Mouse (Mus musculus): Measurements from ENCODE around the gene Desi1. TPM values are rescaled to one million over a fixed set of nuclear protein-coding genes. Genes with fewer than 3 reads are reported as not detected.
"Not testable (repeated sequence)": the region's sequence is repeated elsewhere in the genome, so short reads cannot be mapped to it uniquely, and the experiment has no call there.

Desi1 gene
- total RNA-seq, 2 experiments from 2014 or later, result 14.5 to 20.8 TPM

- intact Hi-C loops (cut with DNase I), result no loop called here
- H3K27ac ChIP-seq, result peak overlapping the region; percentile 93
- TF ChIP-seq CTCF (IDR thresholded peaks at IDR 0.05), result no peak
- peak; percentile 46 for DNase-seq
- H3K4me3 ChIP-seq, result peak overlapping the region; percentile 77
Observed at GRCm38 (mm10) chr15:82015392-82016100, 18.1 kb downstream of the Desi1 start.

GRCm38 (mm10) chr15:82014745-82015391 is 18.8 kb downstream of the Desi1 start:
- peak overlapping the region; percentile 93 for H3K27ac ChIP-seq
- intact Hi-C loops (cut with DNase I), result no loop called here
- DNase-seq, result no peak
- H3K4me3 ChIP-seq, result peak overlapping the region; percentile 77
- no peak for TF ChIP-seq CTCF (IDR thresholded peaks at IDR 0.05)

GRCm38 (mm10) chr15:82011947-82012346 is 21.7 kb downstream of the Desi1 start:
- TF ChIP-seq CTCF (IDR thresholded peaks at IDR 0.05), result no peak
- no peak overlapping the region for H3K4me3 ChIP-seq
- intact Hi-C loops (cut with DNase I), result no loop called here
- DNase-seq, result no peak
- H3K27ac ChIP-seq, result no peak overlapping the region

- no peak for DNase-seq
- H3K4me3 ChIP-seq, result no peak overlapping the region
- TF ChIP-seq CTCF (IDR thresholded peaks at IDR 0.05), result no peak
- H3K27ac ChIP-seq, result no peak overlapping the region
- intact Hi-C loops (cut with DNase I), result no loop called here
Observed at GRCm38 (mm10) chr15:82004257-82004656, 29.4 kb downstream of the Desi1 start.

GRCm38 (mm10) chr15:81993992-81994391 is 39.7 kb downstream of the Desi1 start:
- intact Hi-C loops (cut with DNase I), result loop anchor here (5.0 kb wide), 1 partner anchor 167 kb away; no protein-coding TSS in a partner anchor
- no peak for TF ChIP-seq CTCF (IDR thresholded peaks at IDR 0.05)
- no peak overlapping the region for H3K4me3 ChIP-seq
- H3K27ac ChIP-seq, result no peak overlapping the region
- DNase-seq, result no peak

- intact Hi-C loops (cut with DNase I), result loop anchor here (5.0 kb wide), 1 partner anchor 163 kb away; no protein-coding TSS in a partner anchor
- no peak for DNase-seq
- Histone ChIP-seq H3K27ac (no peak overlapping the region), H3K4me3 (no peak overlapping the region)
- TF ChIP-seq CTCF (IDR thresholded peaks at IDR 0.05), result no peak
Observed at GRCm38 (mm10) chr15:81990549-81990948, 43.1 kb downstream of the Desi1 start.

GRCm38 (mm10) chr15:81989371-81990062 is 44.1 kb downstream of the Desi1 start:
- intact Hi-C loops (cut with DNase I), result loop anchor here (1.0 to 5.0 kb wide), 2 partner anchors 29 to 162 kb away; partner anchors contain the start of gene Pmm1
- TF ChIP-seq CTCF (IDR thresholded peaks at IDR 0.05), result peak; percentile 87
- no peak overlapping the region for H3K4me3 ChIP-seq
- peak overlapping the region; percentile 61 for H3K27ac ChIP-seq
- peak; percentile 91 for DNase-seq

GRCm38 (mm10) chr15:81987646-81988045 is 46.0 kb downstream of the Desi1 start, which contains the start of gene Xrcc6:
TSS of gene Xrcc6 (plus strand) at chr15:81987835.
- H3K27ac ChIP-seq, result no peak within 1 kb of the TSS
- intact Hi-C loops (cut with DNase I), result no loop called here
- no peak for DNase-seq
- no peak within 1 kb of the TSS for H3K4me3 ChIP-seq
- no peak for TF ChIP-seq CTCF (IDR thresholded peaks at IDR 0.05)

- intact Hi-C loops (cut with DNase I), result no loop called here
- no peak for DNase-seq
- no peak for TF ChIP-seq CTCF (IDR thresholded peaks at IDR 0.05)
- no peak overlapping the region for H3K4me3 ChIP-seq
- no peak overlapping the region for H3K27ac ChIP-seq
Observed at GRCm38 (mm10) chr15:81985267-81986161, 48.1 kb downstream of the Desi1 start.

- intact Hi-C loops (cut with DNase I), result no loop called here
- no peak overlapping the region for H3K27ac ChIP-seq
- TF ChIP-seq CTCF (IDR thresholded peaks at IDR 0.05), result no peak
- no peak for DNase-seq
- no peak overlapping the region for H3K4me3 ChIP-seq
Observed at GRCm38 (mm10) chr15:81982173-81982572, 51.5 kb downstream of the Desi1 start.

GRCm38 (mm10) chr15:81980321-81980720 is 53.3 kb downstream of the Desi1 start, which contains the start of gene 1700029P11Rik:
TSS of gene 1700029P11Rik (plus strand) at chr15:81980540.
- no peak within 1 kb of the TSS for H3K27ac ChIP-seq
- intact Hi-C loops (cut with DNase I), result no loop called here
- no peak for TF ChIP-seq CTCF (IDR thresholded peaks at IDR 0.05)
- DNase-seq, result no peak
- no peak within 1 kb of the TSS for H3K4me3 ChIP-seq

- intact Hi-C loops (cut with DNase I), result loop anchor here (5.0 kb wide), 1 partner anchor 412 kb away; no protein-coding TSS in a partner anchor
- not testable (repeated sequence) for DNase-seq, H3K4me3 ChIP-seq, H3K27ac ChIP-seq
Observed at GRCm38 (mm10) chr15:81975156-81975555, 58.5 kb downstream of the Desi1 start.

GRCm38 (mm10) chr15:81970498-81970897 is 63.2 kb downstream of the Desi1 start:
- DNase-seq; intact Hi-C loops (cut with DNase I); H3K4me3 ChIP-seq; H3K27ac ChIP-seq: not testable (repeated sequence)

- intact Hi-C loops (cut with DNase I); H3K27ac ChIP-seq; H3K4me3 ChIP-seq; DNase-seq: not testable (repeated sequence)
Observed at GRCm38 (mm10) chr15:81969635-81970034, 64.0 kb downstream of the Desi1 start.

All from gastrocnemius, adult 2 months (tissue).